Mouse (Mus musculus): ENCODE data around the gene Myoz2. TPM values are rescaled to one million over a fixed set of nuclear protein-coding genes. Genes with fewer than 3 reads are reported as not detected.
A peak's percentile ranks its signal among the peaks of the same experiment; 100 is the strongest.

Myoz2 gene
- polyA plus RNA-seq, 1 experiment: not detected

DNA sequence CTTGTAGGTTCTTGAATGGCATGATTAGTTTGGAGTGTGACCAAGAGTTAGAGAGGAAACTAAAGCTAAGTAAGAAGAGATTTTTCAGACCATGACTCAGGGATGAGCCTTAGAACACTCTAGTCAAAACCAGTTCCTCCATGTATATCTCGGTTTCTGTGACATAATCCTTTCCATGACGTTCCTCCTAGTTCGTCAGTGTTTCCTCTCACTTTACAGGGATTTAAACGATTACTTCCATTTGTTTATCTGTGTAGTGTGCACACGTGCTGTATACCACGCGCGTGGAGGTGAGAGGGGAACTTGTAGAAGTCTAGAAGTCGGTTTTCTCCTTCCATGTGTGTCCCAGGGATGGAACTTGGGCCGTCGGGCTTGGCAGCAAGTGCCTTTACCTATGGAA lies 47.9 kb downstream of the Myoz2 start:
- TF ChIP-seq CTCF (IDR thresholded peaks at IDR 0.05; ENCODE audit: control insufficient read depth, insufficient read depth, low read length): no peak
- no peak overlapping the region for H3K4me3 ChIP-seq (replicated peaks; ENCODE audit: control insufficient read depth, low read depth, low read length)
- H3K4me1 ChIP-seq (ENCODE audit: control insufficient read depth, insufficient read depth, low read length): no peaks in the 10 kb centered on the region
- H3K27ac ChIP-seq (ENCODE audit: control insufficient read depth, insufficient read depth, low read depth, low read length, poor library complexity): no peak overlapping the region
- 78% methylated on average over 11 of the region's 11 CpGs for WGBS

DNA sequence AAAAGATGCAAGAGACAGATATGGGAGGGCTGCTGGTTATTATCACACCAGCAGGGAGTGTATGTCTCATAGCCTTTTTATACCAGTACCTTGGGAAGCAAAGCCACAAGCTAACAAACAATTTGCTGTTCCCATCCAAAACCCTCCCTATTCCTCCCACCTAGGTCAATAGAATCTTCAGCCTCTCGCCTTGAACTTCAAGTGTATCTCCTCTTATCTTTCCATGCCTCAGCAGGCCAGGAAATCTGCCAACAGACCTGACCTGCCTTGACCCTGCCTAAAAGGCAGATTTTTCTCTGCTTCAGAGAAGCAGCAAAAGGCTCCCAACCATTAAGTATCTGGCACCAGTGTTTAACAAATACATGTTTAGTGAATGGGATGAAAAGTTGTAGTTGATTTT lies 48.4 kb downstream of the Myoz2 start:
- Histone ChIP-seq H3K4me1 (ENCODE audit: control insufficient read depth, insufficient read depth, low read length) (no peaks in the 10 kb centered on the region), H3K4me3 (replicated peaks; ENCODE audit: control insufficient read depth, low read depth, low read length) (no peak overlapping the region), H3K27ac (ENCODE audit: control insufficient read depth, insufficient read depth, low read depth, low read length, poor library complexity) (no peak overlapping the region)
- WGBS: 39% methylated on average over 1 of the region's 1 CpGs
- TF ChIP-seq POLR2A (IDR thresholded peaks at IDR 0.05; ENCODE audit: borderline replicate concordance, control insufficient read depth, low read depth, low read length): no peak
- TF ChIP-seq CTCF (IDR thresholded peaks at IDR 0.05; ENCODE audit: control insufficient read depth, insufficient read depth, low read length): no peak

DNA sequence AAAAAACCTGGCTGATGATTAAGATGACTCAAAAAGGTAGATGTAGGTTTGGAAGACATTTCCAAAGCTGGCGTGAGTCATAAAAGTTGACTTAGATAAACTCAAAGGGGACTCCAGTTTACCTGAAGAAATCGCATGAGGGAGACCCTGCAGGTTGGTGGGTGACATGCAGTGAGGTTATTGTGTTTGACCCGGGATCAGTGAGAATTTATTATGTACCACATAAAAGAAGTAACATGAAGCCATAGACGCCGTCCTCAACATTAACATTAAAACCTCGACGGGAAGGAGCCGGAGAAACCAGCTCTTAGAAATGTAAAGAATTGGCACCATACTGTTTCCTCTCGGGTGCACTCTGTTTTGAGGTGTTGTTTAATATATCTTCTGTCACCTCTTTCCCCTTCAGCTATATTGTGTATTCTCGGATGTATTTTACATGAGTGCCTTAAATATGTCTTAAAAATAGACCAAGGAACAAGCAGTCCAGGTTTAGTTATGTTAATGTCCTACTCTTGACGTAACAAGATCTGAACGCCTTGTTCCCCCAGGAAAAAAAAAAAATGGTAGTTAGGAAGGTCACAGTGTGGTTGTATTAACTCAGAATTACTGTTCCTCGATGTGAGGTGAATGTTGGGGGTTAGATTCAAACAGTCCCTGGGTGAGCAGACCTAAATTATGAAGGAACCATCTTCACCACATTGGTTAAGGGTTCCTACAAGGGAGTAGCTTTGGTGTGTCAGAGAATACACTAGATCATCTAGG lies 49.5 kb downstream of the Myoz2 start:
- no peak overlapping the region for H3K27ac ChIP-seq (ENCODE audit: control insufficient read depth, insufficient read depth, low read depth, low read length, poor library complexity)

DNA sequence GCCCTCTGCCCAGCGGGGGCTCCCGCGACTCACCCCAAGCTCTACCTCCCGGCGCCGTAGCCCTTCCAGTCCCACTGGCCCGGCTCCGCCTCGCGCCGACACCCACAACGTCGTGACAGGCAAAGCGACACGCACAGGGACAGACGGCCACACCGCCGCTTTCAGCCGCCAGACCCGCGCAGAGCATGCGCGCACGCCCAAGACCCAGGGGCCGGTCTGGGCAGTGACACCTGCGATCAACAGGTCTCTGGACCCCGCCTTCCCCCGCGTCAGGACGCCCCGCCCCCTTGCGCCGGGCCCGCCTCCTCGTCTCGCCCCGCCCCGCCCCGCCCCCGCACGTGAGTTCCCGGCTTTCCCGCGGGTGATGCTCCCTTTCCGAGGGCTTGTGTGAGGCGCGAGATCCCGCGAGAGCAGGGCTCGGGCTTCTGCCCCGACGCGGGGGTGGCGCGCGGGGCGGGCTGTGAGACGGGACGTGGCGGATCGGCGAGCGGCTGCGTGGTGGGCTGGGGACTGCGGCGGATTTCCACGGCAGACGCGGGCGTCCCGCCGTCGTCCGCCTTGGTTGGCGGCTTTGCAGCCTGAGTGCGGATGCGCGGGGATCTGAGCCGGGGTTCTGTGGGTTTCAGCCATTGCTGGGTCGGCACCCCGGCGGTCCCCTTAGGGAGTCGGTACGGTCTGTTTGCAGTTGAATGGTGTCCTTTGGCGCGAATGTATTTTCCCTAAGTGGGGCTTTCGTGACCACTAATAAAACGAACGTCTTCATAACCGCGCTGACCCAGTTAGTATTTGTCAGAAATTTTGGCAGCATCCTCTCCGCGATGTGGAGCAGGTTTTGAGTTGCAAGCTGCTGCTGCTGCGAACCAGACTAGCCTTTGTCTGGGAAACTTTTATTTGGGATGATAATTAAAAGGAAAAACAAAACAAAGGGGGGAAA lies 50.3 kb downstream of the Myoz2 start, which contains the start of gene Usp53:
Gene Usp53, minus strand, starts transcription at position 262 of the 934 bp plus-strand sequence.
- peak within 1 kb of the TSS; percentile 84 for H3K4me3 ChIP-seq (replicated peaks; ENCODE audit: control insufficient read depth, low read depth, low read length)
- H3K4me1 ChIP-seq (ENCODE audit: control insufficient read depth, insufficient read depth, low read length): no peaks in the 10 kb centered on the region
- WGBS: under 1% methylated on average over 92 of the region's 94 CpGs
- peak; percentile 48; the same call in 1 of the 2 replicates for TF ChIP-seq POLR2A (IDR thresholded peaks at IDR 0.05; ENCODE audit: borderline replicate concordance, control insufficient read depth, low read depth, low read length)
- TF ChIP-seq CTCF (IDR thresholded peaks at IDR 0.05; ENCODE audit: control insufficient read depth, insufficient read depth, low read length): no peak
- peak within 1 kb of the TSS; percentile 86 for H3K27ac ChIP-seq (ENCODE audit: control insufficient read depth, insufficient read depth, low read depth, low read length, poor library complexity)

More for the DNA sequence above, 49.5 kb downstream of the Myoz2 start:
- WGBS: 28% methylated on average over 13 of the region's 13 CpGs
- no peaks in the 10 kb centered on the region for H3K4me1 ChIP-seq (ENCODE audit: control insufficient read depth, insufficient read depth, low read length)
- TF ChIP-seq POLR2A (IDR thresholded peaks at IDR 0.05; ENCODE audit: borderline replicate concordance, control insufficient read depth, low read depth, low read length) (no peak), CTCF (IDR thresholded peaks at IDR 0.05; ENCODE audit: control insufficient read depth, insufficient read depth, low read length) (no peak)
- H3K4me3 ChIP-seq (replicated peaks; ENCODE audit: control insufficient read depth, low read depth, low read length): no peak overlapping the region

DNA sequence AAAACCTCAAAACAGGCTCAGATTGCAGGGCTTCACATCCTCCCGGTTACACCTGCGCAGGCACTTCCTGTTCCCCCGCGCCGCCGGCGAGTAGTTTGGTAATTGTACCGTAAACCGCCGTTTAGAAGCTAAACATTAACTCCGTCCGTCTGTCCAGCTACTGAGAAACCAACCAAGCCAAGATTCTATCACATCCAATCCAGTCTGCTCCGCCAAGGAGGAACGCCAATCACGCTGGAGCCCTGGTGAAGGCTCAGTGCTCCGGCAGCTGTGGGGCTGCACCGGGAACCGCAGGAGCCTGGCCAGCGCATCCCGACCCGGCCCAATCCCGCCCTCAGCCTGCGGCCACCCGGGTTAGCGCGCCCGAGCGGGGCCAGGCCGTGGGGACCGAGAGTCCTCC lies 51.0 kb downstream of the Myoz2 start:
- under 1% methylated on average over 30 of the region's 30 CpGs for WGBS
- TF ChIP-seq CTCF (IDR thresholded peaks at IDR 0.05; ENCODE audit: control insufficient read depth, insufficient read depth, low read length): no peak
- TF ChIP-seq POLR2A (IDR thresholded peaks at IDR 0.05; ENCODE audit: borderline replicate concordance, control insufficient read depth, low read depth, low read length): 0 out of 2 replicates have a peak, but pooled peaks have one; percentile 21

DNA sequence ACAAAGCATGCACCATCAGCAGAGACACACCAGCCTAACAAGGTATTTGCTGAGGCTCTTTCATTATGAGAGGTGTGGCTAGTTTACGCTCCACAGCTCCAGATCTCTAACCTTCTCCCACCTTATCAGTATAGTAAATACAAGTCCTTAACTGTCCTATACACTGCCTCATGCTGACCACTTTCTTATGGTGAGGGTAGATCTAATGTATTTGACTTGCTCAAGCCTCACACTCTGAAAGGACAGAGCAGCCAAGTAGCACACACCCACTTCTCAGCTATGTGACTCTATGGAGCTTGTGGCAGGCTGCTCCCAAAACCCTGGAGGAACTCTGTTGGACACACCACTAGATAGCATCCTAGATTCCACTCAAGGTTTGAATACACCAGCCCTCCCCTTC lies 58.9 kb downstream of the Myoz2 start:
- WGBS: 66% methylated on average over 1 of the region's 1 CpGs
- no peak overlapping the region for H3K4me3 ChIP-seq (replicated peaks; ENCODE audit: control insufficient read depth, low read depth, low read length)
- no peaks in the 10 kb centered on the region for H3K4me1 ChIP-seq (ENCODE audit: control insufficient read depth, insufficient read depth, low read length)
- TF ChIP-seq CTCF (IDR thresholded peaks at IDR 0.05; ENCODE audit: control insufficient read depth, insufficient read depth, low read length): no peak
- TF ChIP-seq POLR2A (IDR thresholded peaks at IDR 0.05; ENCODE audit: borderline replicate concordance, control insufficient read depth, low read depth, low read length): no peak
- no peak overlapping the region for H3K27ac ChIP-seq (ENCODE audit: control insufficient read depth, insufficient read depth, low read depth, low read length, poor library complexity)

More for the DNA sequence above, 51.0 kb downstream of the Myoz2 start:
- Histone ChIP-seq H3K4me1 (ENCODE audit: control insufficient read depth, insufficient read depth, low read length) (no peaks in the 10 kb centered on the region), H3K4me3 (replicated peaks; ENCODE audit: control insufficient read depth, low read depth, low read length) (peak overlapping the region; percentile 84), H3K27ac (ENCODE audit: control insufficient read depth, insufficient read depth, low read depth, low read length, poor library complexity) (peak overlapping the region; percentile 86)

DNA sequence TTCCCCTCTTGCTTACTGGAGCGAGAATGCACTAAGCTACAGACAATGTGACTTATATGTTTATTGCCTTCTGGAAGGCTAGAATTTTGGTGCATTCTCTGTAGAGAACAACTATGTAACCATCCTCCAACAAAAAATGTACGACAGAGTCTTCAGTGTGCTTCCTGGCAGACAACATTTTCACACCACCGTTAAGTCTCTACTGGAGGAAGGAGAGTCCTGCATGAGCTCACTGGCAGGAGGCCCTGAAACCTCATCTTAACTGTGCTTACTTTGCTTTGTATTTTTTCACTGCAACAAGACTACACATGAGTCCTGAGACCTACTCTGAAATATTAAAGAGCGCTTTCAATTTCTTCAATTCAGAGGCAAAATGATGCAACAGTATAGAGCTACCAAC lies 59.5 kb downstream of the Myoz2 start:
- Histone ChIP-seq H3K4me3 (replicated peaks; ENCODE audit: control insufficient read depth, low read depth, low read length) (no peak overlapping the region), H3K4me1 (ENCODE audit: control insufficient read depth, insufficient read depth, low read length) (no peaks in the 10 kb centered on the region), H3K27ac (ENCODE audit: control insufficient read depth, insufficient read depth, low read depth, low read length, poor library complexity) (no peak overlapping the region)
- TF ChIP-seq POLR2A (IDR thresholded peaks at IDR 0.05; ENCODE audit: borderline replicate concordance, control insufficient read depth, low read depth, low read length) (no peak), CTCF (IDR thresholded peaks at IDR 0.05; ENCODE audit: control insufficient read depth, insufficient read depth, low read length) (no peak)
- 71% methylated on average over 4 of the region's 4 CpGs for WGBS

DNA sequence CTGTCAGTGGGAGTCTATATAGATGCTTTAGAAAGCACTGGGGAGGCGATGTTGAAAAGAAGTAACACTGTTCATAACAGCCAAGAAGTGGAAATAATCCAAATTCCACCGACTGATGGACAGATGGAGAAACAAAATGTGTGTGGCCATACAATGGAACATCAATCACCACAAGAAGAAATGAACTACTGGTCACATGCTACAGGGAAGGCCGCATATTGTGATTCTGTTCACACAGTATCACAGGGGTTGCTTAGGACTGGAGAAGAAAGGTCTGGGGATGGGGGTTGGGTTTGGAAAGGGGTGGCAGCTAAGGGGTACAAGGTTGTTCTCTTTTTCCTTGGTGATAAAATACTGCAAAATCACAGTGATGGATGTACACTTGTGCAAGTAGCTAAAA lies 60.0 kb downstream of the Myoz2 start:
- Histone ChIP-seq H3K27ac (ENCODE audit: control insufficient read depth, insufficient read depth, low read depth, low read length, poor library complexity) (no peak overlapping the region), H3K4me3 (replicated peaks; ENCODE audit: control insufficient read depth, low read depth, low read length) (no peak overlapping the region), H3K4me1 (ENCODE audit: control insufficient read depth, insufficient read depth, low read length) (no peaks in the 10 kb centered on the region)
- WGBS: 81% methylated on average over 3 of the region's 3 CpGs
- no peak for TF ChIP-seq CTCF (IDR thresholded peaks at IDR 0.05; ENCODE audit: control insufficient read depth, insufficient read depth, low read length)
- TF ChIP-seq POLR2A (IDR thresholded peaks at IDR 0.05; ENCODE audit: borderline replicate concordance, control insufficient read depth, low read depth, low read length): no peak
